Mouse (Mus musculus): Measurements from ENCODE around the gene Shq1. TPM values are rescaled to one million over a fixed set of nuclear protein-coding genes. Genes with fewer than 3 reads are reported as not detected.

Shq1 gene
- polyA plus RNA-seq, 1 experiment from 2014 or later, result 27.4 TPM

DNA sequence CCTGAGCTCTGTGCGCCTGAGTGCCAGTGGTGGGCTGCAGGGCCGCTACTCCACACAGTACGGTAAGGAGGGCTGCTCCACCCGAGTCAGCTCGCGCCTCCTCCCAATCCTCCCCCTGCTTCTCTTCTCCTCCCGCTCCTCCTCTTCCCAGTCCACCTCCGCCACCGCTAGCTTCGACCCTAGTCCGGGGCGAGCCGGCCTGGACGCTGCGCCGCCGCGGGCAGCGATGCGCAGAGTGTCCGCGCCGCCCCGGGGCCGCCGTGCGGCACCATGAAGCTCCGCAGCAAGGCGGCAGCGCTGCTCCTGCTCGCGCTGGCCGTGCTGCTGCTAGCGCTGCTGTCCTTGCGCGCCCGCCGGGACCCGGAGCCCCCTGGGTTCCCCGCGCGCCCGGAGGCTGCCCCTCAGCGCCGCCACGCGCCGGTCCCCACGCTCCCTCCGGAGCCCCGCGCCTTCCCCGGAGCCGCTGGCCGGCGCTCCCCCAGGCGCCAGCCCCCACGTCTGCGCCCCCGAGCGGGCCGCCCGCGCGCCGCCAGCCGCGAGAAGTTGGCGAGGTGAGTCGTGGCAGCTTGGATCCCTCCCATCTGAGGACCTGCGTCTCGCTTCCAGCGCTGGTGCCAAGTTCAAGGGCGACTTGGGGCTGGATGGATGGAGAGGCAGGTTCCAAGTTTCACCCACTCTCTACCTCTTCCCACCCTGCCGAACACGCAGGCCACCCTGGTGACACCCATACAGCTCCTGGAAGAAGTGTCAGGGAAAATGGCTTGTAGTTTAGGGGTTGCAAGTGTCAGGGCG lies 33.8 kb upstream of the Shq1 start, which contains the start of gene Gxylt2:
Gene Gxylt2, plus strand, starts transcription at position 161 of the 792 bp plus-strand sequence.
- Histone ChIP-seq H3K9me3 (no peaks in the 10 kb centered on the region), H3K27me3 (ENCODE audit: poor library complexity, severe bottlenecking) (peaks cover 68% of the 10 kb centered on the region), H3K36me3 (replicated peaks) (no peaks in the 10 kb centered on the region), H3K27ac (peak within 1 kb of the TSS; percentile 83), H3K4me3 (peak within 1 kb of the TSS; percentile 84), H3K4me1 (peaks cover 24% of the 10 kb centered on the region)
- WGBS, result under 1% methylated on average over 72 of the region's 77 CpGs
- DNase-seq (ENCODE audit: extremely low spot score, low spot score), result peak; percentile 76

DNA sequence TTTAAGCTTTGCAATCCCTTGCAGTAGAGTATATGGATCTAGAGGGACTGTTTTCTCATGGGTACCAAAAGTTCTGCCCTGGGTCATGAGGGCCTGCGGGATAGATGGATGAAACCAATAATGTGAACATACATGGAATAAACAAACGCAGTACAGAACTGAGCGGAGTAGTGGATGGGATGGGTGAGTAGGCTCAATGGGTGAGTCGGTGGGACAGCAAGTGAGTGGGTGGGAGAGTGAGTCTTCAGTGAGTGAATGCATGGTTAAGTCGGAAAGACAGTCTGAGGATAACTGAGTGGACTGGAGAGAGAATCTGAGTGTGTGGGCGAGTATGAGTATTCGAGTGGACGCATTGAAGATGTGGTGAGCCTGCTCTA lies 33.2 kb upstream of the Shq1 start:
- Histone ChIP-seq H3K27ac (peak overlapping the region; percentile 83; the same call in 1 of the 2 replicates), H3K4me3 (peak overlapping the region; percentile 84), H3K4me1 (peaks cover 19% of the 10 kb centered on the region), H3K9me3 (no peaks in the 10 kb centered on the region), H3K36me3 (replicated peaks) (no peaks in the 10 kb centered on the region), H3K27me3 (ENCODE audit: poor library complexity, severe bottlenecking) (peaks cover 64% of the 10 kb centered on the region)
- 35% methylated on average over 8 of the region's 8 CpGs for WGBS
- no peak for DNase-seq (ENCODE audit: extremely low spot score, low spot score)

DNA sequence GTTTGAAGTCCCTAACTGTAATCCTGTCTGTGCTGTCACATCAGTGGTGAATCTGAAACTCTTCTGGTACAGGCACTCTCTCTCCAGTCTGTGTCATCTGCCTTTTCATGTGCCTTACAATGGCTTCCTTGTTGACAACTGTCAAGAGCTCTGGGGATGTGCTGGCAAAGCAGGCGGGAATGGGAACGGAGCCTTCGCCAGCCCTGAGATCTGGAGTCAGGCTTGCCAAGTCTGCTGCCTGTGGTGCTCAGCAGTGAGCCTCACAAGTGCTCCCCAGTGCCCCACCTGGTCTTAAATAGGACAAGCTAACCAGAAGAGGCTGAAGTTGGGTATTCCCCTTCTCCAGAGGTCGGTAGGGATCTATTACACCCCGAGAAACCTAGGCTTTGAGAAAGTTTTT lies 29.8 kb upstream of the Shq1 start:
- Histone ChIP-seq H3K9me3 (no peaks in the 10 kb centered on the region), H3K27me3 (ENCODE audit: poor library complexity, severe bottlenecking) (peaks cover 37% of the 10 kb centered on the region), H3K4me3 (no peak overlapping the region), H3K4me1 (peaks cover 16% of the 10 kb centered on the region), H3K27ac (no peak overlapping the region), H3K36me3 (replicated peaks) (no peaks in the 10 kb centered on the region)
- 79% methylated on average over 5 of the region's 5 CpGs for WGBS
- DNase-seq (ENCODE audit: extremely low spot score, low spot score), result no peak

DNA sequence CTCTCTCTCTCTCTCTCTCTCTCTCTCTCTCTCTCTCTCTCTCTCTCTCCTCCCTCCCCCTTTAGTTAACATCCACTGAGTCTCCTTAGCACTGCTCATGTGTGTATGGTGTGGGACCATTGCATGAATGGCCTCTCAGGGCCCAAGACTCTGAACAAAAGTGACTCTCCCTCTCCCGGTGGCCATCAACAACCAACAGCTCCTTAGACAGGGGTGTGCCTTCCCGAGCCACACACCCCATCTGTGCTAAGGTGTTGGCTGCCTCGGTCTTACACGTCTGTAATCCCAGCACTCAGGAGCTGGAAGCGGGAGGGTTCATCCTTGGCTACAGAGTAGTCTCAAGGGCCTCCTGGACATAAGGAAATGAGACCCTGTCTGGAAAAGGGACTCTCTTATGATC lies 29.0 kb upstream of the Shq1 start:
- DNase-seq (ENCODE audit: extremely low spot score, low spot score), result no peak
- peaks cover 29% of the 10 kb centered on the region for H3K27me3 ChIP-seq (ENCODE audit: poor library complexity, severe bottlenecking)
- H3K36me3 ChIP-seq (replicated peaks), result no peaks in the 10 kb centered on the region
- H3K4me1 ChIP-seq, result peaks cover 8% of the 10 kb centered on the region
- H3K27ac ChIP-seq, result no peak overlapping the region
- no peak overlapping the region for H3K4me3 ChIP-seq
- no peaks in the 10 kb centered on the region for H3K9me3 ChIP-seq
- WGBS, result 86% methylated on average over 5 of the region's 5 CpGs

DNA sequence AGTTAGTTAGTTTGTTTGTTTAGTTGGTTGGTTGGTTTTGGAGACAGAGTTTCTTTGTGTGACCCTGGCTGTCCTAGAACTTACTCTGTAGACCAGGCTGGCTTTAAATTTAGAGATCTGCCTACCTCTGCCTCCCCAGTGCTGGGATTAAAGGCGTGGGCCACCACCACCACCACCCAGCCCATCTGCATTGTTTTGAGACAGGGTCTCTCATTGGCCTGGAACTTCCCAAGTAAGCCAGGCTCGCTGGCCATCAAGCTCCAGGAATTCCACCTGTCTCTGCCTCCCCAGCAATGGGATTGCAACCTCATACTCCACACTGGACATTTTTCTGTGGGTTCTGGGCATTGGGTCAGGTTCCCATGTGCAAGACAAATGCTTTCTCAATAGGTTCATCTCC lies 15.4 kb upstream of the Shq1 start:
- Histone ChIP-seq H3K27me3 (ENCODE audit: poor library complexity, severe bottlenecking) (no peaks in the 10 kb centered on the region), H3K27ac (no peak overlapping the region), H3K36me3 (replicated peaks) (no peaks in the 10 kb centered on the region), H3K9me3 (no peaks in the 10 kb centered on the region), H3K4me1 (0 out of 2 replicates have a peak, but pooled peaks cover 2% of the 10 kb centered on the region), H3K4me3 (no peak overlapping the region)
- DNase-seq (ENCODE audit: extremely low spot score, low spot score), result no peak
- 86% methylated on average over 2 of the region's 2 CpGs for WGBS

DNA sequence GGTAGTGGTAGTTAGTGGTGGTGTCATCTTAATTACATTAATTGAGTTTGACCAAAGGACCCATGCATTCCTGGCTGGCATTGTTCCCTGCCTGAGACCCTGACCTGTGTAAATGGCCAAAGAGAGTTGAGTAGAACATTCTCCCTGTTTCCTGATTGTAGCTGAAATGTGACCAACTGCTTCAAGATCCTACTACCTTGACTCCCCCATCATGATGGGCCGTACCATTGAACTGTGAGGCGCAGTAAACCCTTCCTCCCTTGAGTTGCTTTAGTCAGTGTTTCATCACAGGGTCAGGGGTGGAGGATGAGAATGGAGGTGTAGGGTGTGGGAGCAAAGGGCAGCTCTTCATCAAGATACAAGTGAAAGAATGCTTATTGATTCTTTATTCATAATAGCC lies 7.7 kb upstream of the Shq1 start:
- Histone ChIP-seq H3K36me3 (replicated peaks) (no peaks in the 10 kb centered on the region), H3K4me3 (no peak overlapping the region), H3K9me3 (no peaks in the 10 kb centered on the region), H3K4me1 (no peaks in the 10 kb centered on the region), H3K27me3 (ENCODE audit: poor library complexity, severe bottlenecking) (no peaks in the 10 kb centered on the region), H3K27ac (no peak overlapping the region)
- 92% methylated on average over 2 of the region's 2 CpGs for WGBS
- DNase-seq (ENCODE audit: extremely low spot score, low spot score), result no peak

DNA sequence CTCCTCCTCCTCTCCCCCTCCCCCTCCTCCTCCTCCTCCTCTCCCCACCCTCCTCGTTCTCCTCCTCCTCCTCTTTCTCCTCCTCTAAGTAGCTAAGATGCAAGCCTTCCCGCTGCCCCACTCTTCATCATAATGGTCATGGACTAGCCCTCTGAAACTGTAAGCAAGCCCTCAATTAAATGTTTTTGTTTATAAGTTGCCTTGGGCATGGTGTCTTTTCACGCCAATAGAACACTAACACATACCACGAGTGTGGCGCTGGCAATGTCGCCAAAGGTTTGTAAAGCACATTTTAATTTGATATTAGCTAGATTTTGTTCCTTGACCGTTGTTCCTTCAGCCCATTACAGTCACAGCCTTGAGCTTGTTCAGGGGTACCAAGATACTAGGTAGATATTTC lies 5.5 kb upstream of the Shq1 start:
- Histone ChIP-seq H3K4me1 (peaks cover 3% of the 10 kb centered on the region), H3K36me3 (replicated peaks) (no peaks in the 10 kb centered on the region), H3K27me3 (ENCODE audit: poor library complexity, severe bottlenecking) (0 out of 2 replicates have a peak, but pooled peaks cover 8% of the 10 kb centered on the region), H3K9me3 (no peaks in the 10 kb centered on the region), H3K4me3 (no peak overlapping the region), H3K27ac (no peak overlapping the region)
- WGBS, result 87% methylated on average over 6 of the region's 7 CpGs
- DNase-seq (ENCODE audit: extremely low spot score, low spot score), result no peak

DNA sequence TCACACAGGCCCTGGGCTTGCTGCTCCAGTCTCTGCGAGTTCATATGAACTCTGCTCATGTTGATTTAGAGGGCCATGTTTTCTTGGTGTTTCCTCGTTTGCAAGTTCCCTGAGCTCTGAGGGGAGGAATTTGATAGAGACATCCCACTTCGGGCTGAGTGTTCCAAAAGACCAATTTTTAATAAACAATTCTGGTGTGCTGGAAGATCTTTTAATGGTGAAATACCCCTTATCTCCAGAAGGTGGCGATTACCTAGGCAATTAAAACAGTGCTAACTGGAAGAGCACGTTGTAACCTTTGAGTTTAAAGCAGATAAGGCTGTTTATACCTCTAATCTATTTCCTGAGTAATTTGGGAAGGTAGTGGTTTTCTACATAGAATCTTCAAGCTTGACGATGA lies 4.0 kb upstream of the Shq1 start:
- no peak overlapping the region for H3K4me3 ChIP-seq
- H3K9me3 ChIP-seq, result no peaks in the 10 kb centered on the region
- no peak for DNase-seq (ENCODE audit: extremely low spot score, low spot score)
- 0 out of 2 replicates have a peak, but pooled peaks cover 8% of the 10 kb centered on the region for H3K27me3 ChIP-seq (ENCODE audit: poor library complexity, severe bottlenecking)
- no peaks in the 10 kb centered on the region for H3K36me3 ChIP-seq (replicated peaks)
- WGBS, result 31% methylated on average over 6 of the region's 6 CpGs
- peaks cover 14% of the 10 kb centered on the region for H3K4me1 ChIP-seq
- H3K27ac ChIP-seq, result no peak overlapping the region

DNA sequence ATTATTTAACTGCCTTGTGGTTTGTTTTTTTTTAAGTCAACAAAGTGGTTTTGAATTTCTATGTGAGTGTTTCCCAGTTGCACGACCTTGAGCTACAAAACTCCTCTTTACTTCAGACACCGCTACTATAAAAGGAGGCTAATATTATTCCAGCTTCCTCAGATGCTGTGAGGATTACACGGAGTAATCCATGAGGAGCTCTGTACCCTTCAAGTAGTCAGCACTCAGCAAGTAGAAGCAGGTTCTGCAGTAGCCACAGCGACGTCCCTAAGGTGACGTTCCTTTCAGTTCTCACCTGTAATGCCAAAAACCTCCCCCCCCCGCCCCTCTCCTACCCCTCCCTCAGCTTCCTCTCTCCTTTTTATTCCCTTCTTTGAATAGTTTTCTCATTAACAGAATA lies 444 bp upstream of the Shq1 start:
- Histone ChIP-seq H3K27ac (no peak overlapping the region), H3K27me3 (ENCODE audit: poor library complexity, severe bottlenecking) (0 out of 2 replicates have a peak, but pooled peaks cover 8% of the 10 kb centered on the region), H3K9me3 (no peaks in the 10 kb centered on the region), H3K4me3 (peak overlapping the region; percentile 96), H3K36me3 (replicated peaks) (no peaks in the 10 kb centered on the region), H3K4me1 (peaks cover 26% of the 10 kb centered on the region)
- no peak for DNase-seq (ENCODE audit: extremely low spot score, low spot score)
- 6% methylated on average over 7 of the region's 7 CpGs for WGBS

DNA sequence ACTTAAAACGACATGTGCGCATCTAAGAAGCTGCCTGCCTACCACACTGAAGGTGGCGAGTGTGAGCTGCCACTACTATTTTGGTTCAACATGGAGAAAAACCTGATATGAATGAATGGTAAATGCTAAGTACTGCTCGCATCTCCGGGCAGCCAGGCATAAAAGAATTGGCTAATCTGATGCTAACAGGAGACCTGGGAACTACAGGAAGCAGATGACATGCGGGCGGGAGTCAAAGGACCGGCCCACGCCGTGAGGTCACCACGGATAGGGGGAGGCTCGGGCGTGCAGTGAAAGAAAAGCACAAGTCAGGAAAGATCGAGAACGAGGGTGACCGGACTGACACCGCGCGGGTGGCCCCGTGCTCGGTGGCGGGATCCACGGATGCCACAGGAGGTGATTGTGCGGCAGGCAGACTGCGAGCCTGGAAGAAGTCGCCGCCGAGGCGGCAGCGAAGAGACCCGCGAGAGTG lies 551 bp downstream of the Shq1 start:
- DNase-seq (ENCODE audit: extremely low spot score, low spot score), result peak; percentile 53
- Histone ChIP-seq H3K9me3 (no peaks in the 10 kb centered on the region), H3K4me1 (peaks cover 26% of the 10 kb centered on the region), H3K4me3 (peak overlapping the region; percentile 96), H3K36me3 (replicated peaks) (no peaks in the 10 kb centered on the region; the same call in 1 of the 2 replicates), H3K27ac (peak overlapping the region; percentile 89), H3K27me3 (ENCODE audit: poor library complexity, severe bottlenecking) (0 out of 2 replicates have a peak, but pooled peaks cover 8% of the 10 kb centered on the region)
- WGBS, result under 1% methylated on average over 32 of the region's 32 CpGs

DNA sequence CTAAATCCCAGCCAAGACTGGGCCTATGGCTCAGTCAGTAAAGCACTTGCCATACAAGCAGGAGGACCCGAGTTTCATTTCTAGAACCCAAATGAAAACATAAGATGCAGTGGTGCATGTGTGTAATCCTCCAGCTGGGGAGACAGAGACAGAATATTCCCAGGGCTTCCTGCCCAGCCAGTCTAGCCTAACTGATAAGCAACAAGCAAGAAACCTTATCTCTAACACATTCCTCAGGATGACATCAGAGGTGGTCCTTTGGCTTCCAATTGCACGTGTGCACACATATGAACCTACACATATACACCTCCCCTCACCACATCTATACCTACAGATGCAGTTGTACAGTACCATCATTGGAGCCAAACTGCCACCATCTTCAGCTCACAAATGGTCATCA lies 2.1 kb downstream of the Shq1 start:
- H3K4me3 ChIP-seq, result no peak overlapping the region
- DNase-seq (ENCODE audit: extremely low spot score, low spot score), result no peak
- H3K36me3 ChIP-seq (replicated peaks), result peaks cover 14% of the 10 kb centered on the region
- H3K27ac ChIP-seq, result no peak overlapping the region
- H3K27me3 ChIP-seq (ENCODE audit: poor library complexity, severe bottlenecking), result 0 out of 2 replicates have a peak, but pooled peaks cover 8% of the 10 kb centered on the region
- no peaks in the 10 kb centered on the region for H3K9me3 ChIP-seq
- peaks cover 26% of the 10 kb centered on the region for H3K4me1 ChIP-seq
- WGBS, result 77% methylated on average over 2 of the region's 2 CpGs

DNA sequence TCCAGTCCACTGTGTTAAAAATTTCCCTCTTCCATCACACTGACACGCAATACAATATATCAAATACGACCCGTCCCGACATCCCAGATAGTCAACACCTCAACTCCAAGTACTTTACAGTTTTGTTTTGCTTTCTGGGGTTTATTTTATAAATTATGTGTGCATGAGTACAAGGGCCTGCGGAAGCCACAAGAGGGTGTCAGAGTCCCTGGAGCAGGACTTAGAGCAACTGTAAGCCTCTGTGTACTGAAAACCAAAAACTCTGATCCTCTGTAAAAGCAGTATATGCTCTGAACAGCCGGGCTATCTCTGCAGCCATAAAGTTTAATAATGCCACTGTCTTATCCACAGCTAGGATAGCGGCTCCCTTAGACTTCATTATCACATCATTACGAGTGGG lies 3.3 kb downstream of the Shq1 start:
- no peak overlapping the region for H3K27ac ChIP-seq
- WGBS, result 94% methylated on average over 8 of the region's 8 CpGs
- H3K4me3 ChIP-seq, result no peak overlapping the region
- H3K4me1 ChIP-seq, result peaks cover 26% of the 10 kb centered on the region
- H3K27me3 ChIP-seq (ENCODE audit: poor library complexity, severe bottlenecking), result 0 out of 2 replicates have a peak, but pooled peaks cover 6% of the 10 kb centered on the region
- H3K36me3 ChIP-seq (replicated peaks), result peaks cover 26% of the 10 kb centered on the region
- no peaks in the 10 kb centered on the region for H3K9me3 ChIP-seq
- no peak for DNase-seq (ENCODE audit: extremely low spot score, low spot score)

DNA sequence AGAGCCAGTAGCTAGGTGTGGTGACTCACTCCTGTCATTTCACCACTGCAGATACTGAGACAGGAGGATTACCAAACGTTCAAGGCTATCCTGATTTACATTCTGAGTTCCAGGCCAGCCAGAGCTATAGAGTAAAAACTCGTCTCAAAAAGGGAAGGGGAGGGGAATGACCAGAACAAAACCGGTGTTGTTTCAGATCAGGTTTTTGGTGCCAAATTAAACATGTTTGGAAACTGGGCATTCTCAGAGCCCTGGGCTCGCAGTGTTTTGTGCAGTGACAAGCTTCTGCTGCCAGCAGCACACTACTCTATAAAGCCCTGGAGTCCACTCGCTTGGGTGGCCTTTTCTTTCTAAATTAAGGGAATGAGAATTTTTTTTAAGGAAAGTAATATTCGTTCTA lies 8.7 kb downstream of the Shq1 start:
- Histone ChIP-seq H3K4me3 (no peak overlapping the region), H3K4me1 (no peaks in the 10 kb centered on the region), H3K9me3 (no peaks in the 10 kb centered on the region), H3K27me3 (ENCODE audit: poor library complexity, severe bottlenecking) (no peaks in the 10 kb centered on the region), H3K36me3 (replicated peaks) (peaks cover 63% of the 10 kb centered on the region), H3K27ac (no peak overlapping the region)
- no peak for DNase-seq (ENCODE audit: extremely low spot score, low spot score)
- WGBS, result 85% methylated on average over 6 of the region's 6 CpGs
